Mouse (Mus musculus): ENCODE data around the gene Vsx1. TPM values are rescaled to one million over a fixed set of nuclear protein-coding genes. Genes with fewer than 3 reads are reported as not detected.

Gene Vsx1
- polyA plus RNA-seq, 1 experiment from 2014 or later = 0.04 TPM

- no peaks in the 10 kb centered on the region for H3K4me1 ChIP-seq
- no peak overlapping the region for H3K4me3 ChIP-seq
- H3K9me3 ChIP-seq = no peaks in the 10 kb centered on the region
- H3K27ac ChIP-seq (replicated peaks) = no peak overlapping the region
- DNase-seq (ENCODE audit: low spot score) = peak; percentile 85
- H3K36me3 ChIP-seq (replicated peaks) = no peaks in the 10 kb centered on the region
- under 1% methylated on average over 3 of the region's 3 CpGs for WGBS
- H3K27me3 ChIP-seq (replicated peaks; ENCODE audit: low read depth, poor library complexity, severe bottlenecking) = no peaks in the 10 kb centered on the region
Measured at GRCm38 (mm10) chr2:150678392-150678791, 10.8 kb downstream of the Vsx1 start.

- WGBS = 38% methylated on average over 1 of the region's 1 CpGs
- H3K9me3 ChIP-seq = no peaks in the 10 kb centered on the region
- H3K27ac ChIP-seq (replicated peaks) = no peak overlapping the region
- H3K27me3 ChIP-seq (replicated peaks; ENCODE audit: low read depth, poor library complexity, severe bottlenecking) = peaks cover 8% of the 10 kb centered on the region; the same call in 1 of the 2 replicates
- no peak overlapping the region for H3K4me3 ChIP-seq
- H3K36me3 ChIP-seq (replicated peaks) = no peaks in the 10 kb centered on the region
- H3K4me1 ChIP-seq = no peaks in the 10 kb centered on the region
- DNase-seq (ENCODE audit: low spot score) = no peak
Measured at GRCm38 (mm10) chr2:150675525-150675924, 13.6 kb downstream of the Vsx1 start.

- H3K27ac ChIP-seq (replicated peaks) = no peak overlapping the region
- WGBS = 6% methylated on average over 2 of the region's 2 CpGs
- H3K36me3 ChIP-seq (replicated peaks) = no peaks in the 10 kb centered on the region
- peak; percentile 70 for DNase-seq (ENCODE audit: low spot score)
- no peak overlapping the region for H3K4me3 ChIP-seq
- H3K27me3 ChIP-seq (replicated peaks; ENCODE audit: low read depth, poor library complexity, severe bottlenecking) = peaks cover 14% of the 10 kb centered on the region
- H3K4me1 ChIP-seq = no peaks in the 10 kb centered on the region
- no peaks in the 10 kb centered on the region for H3K9me3 ChIP-seq
Measured at GRCm38 (mm10) chr2:150674900-150675299, 14.3 kb downstream of the Vsx1 start.

GRCm38 (mm10) chr2:150673929-150674328 is 15.2 kb downstream of the Vsx1 start:
- H3K9me3 ChIP-seq = no peaks in the 10 kb centered on the region
- 88% methylated on average over 11 of the region's 11 CpGs for WGBS
- H3K36me3 ChIP-seq (replicated peaks) = no peaks in the 10 kb centered on the region
- no peak overlapping the region for H3K4me3 ChIP-seq
- DNase-seq (ENCODE audit: low spot score) = no peak
- H3K27me3 ChIP-seq (replicated peaks; ENCODE audit: low read depth, poor library complexity, severe bottlenecking) = peaks cover 24% of the 10 kb centered on the region
- H3K27ac ChIP-seq (replicated peaks) = no peak overlapping the region
- H3K4me1 ChIP-seq = no peaks in the 10 kb centered on the region

- H3K27ac ChIP-seq (replicated peaks) = no peak overlapping the region
- no peaks in the 10 kb centered on the region for H3K36me3 ChIP-seq (replicated peaks)
- no peaks in the 10 kb centered on the region for H3K9me3 ChIP-seq
- 85% methylated on average over 8 of the region's 8 CpGs for WGBS
- peaks cover 46% of the 10 kb centered on the region for H3K27me3 ChIP-seq (replicated peaks; ENCODE audit: low read depth, poor library complexity, severe bottlenecking)
- peaks cover 20% of the 10 kb centered on the region for H3K4me1 ChIP-seq
- H3K4me3 ChIP-seq = no peak overlapping the region
- no peak for DNase-seq (ENCODE audit: low spot score)
Measured at GRCm38 (mm10) chr2:150671609-150672290, 17.4 kb downstream of the Vsx1 start.

- Histone ChIP-seq H3K4me3 (no peak overlapping the region), H3K4me1 (peaks cover 22% of the 10 kb centered on the region), H3K27ac (replicated peaks) (no peak overlapping the region), H3K27me3 (replicated peaks; ENCODE audit: low read depth, poor library complexity, severe bottlenecking) (peaks cover 50% of the 10 kb centered on the region), H3K9me3 (no peaks in the 10 kb centered on the region), H3K36me3 (replicated peaks) (no peaks in the 10 kb centered on the region)
- no peak for DNase-seq (ENCODE audit: low spot score)
- WGBS = 89% methylated on average over 1 of the region's 1 CpGs
Measured at GRCm38 (mm10) chr2:150670926-150671325, 18.2 kb downstream of the Vsx1 start.

GRCm38 (mm10) chr2:150669454-150670045 is 19.6 kb downstream of the Vsx1 start:
- WGBS = 70% methylated on average over 2 of the region's 2 CpGs
- Histone ChIP-seq H3K4me3 (no peak overlapping the region), H3K9me3 (no peaks in the 10 kb centered on the region), H3K27ac (replicated peaks) (no peak overlapping the region), H3K27me3 (replicated peaks; ENCODE audit: low read depth, poor library complexity, severe bottlenecking) (peaks cover 61% of the 10 kb centered on the region), H3K4me1 (peaks cover 28% of the 10 kb centered on the region), H3K36me3 (replicated peaks) (no peaks in the 10 kb centered on the region)
- DNase-seq (ENCODE audit: low spot score) = no peak

GRCm38 (mm10) chr2:150668956-150669355 is 20.2 kb downstream of the Vsx1 start:
- Histone ChIP-seq H3K36me3 (replicated peaks) (no peaks in the 10 kb centered on the region), H3K4me3 (no peak overlapping the region)
- WGBS = 89% methylated on average over 5 of the region's 5 CpGs

GRCm38 (mm10) chr2:150667820-150668766 is 21.1 kb downstream of the Vsx1 start, which contains the start of gene Acss1:
Gene Acss1 (minus strand): TSS chr2:150668500.
- DNase-seq (ENCODE audit: low spot score) = peak; percentile 77
- Histone ChIP-seq H3K4me3 (peak within 1 kb of the TSS; percentile 78), H3K27ac (replicated peaks) (peak within 1 kb of the TSS; percentile 81), H3K9me3 (no peaks in the 10 kb centered on the region), H3K27me3 (replicated peaks; ENCODE audit: low read depth, poor library complexity, severe bottlenecking) (peaks cover 61% of the 10 kb centered on the region), H3K36me3 (replicated peaks) (no peaks in the 10 kb centered on the region), H3K4me1 (peaks cover 28% of the 10 kb centered on the region)
- 4% methylated on average over 61 of the region's 61 CpGs for WGBS

More at GRCm38 (mm10) chr2:150668956-150669355, 20.2 kb downstream of the Vsx1 start:
- DNase-seq (ENCODE audit: low spot score) = no peak
- no peaks in the 10 kb centered on the region for H3K9me3 ChIP-seq
- peaks cover 28% of the 10 kb centered on the region for H3K4me1 ChIP-seq
- no peak overlapping the region for H3K27ac ChIP-seq (replicated peaks)
- peaks cover 61% of the 10 kb centered on the region for H3K27me3 ChIP-seq (replicated peaks; ENCODE audit: low read depth, poor library complexity, severe bottlenecking)

- Histone ChIP-seq H3K4me1 (peaks cover 28% of the 10 kb centered on the region), H3K9me3 (no peaks in the 10 kb centered on the region), H3K27me3 (replicated peaks; ENCODE audit: low read depth, poor library complexity, severe bottlenecking) (peaks cover 61% of the 10 kb centered on the region), H3K4me3 (peak overlapping the region; percentile 78), H3K36me3 (replicated peaks) (no peaks in the 10 kb centered on the region), H3K27ac (replicated peaks) (peak overlapping the region; percentile 81)
- DNase-seq (ENCODE audit: low spot score) = peak; percentile 26
- 3% methylated on average over 17 of the region's 17 CpGs for WGBS
Measured at GRCm38 (mm10) chr2:150667065-150667819, 21.9 kb downstream of the Vsx1 start.

GRCm38 (mm10) chr2:150666723-150667064 is 22.5 kb downstream of the Vsx1 start:
- H3K27me3 ChIP-seq (replicated peaks; ENCODE audit: low read depth, poor library complexity, severe bottlenecking) = peaks cover 61% of the 10 kb centered on the region
- H3K36me3 ChIP-seq (replicated peaks) = no peaks in the 10 kb centered on the region
- H3K9me3 ChIP-seq = no peaks in the 10 kb centered on the region
- 0 out of 2 replicates have a peak overlapping the region, but pooled peaks have one; percentile 81 for H3K27ac ChIP-seq (replicated peaks)
- DNase-seq (ENCODE audit: low spot score) = no peak
- 48% methylated on average over 7 of the region's 7 CpGs for WGBS
- H3K4me1 ChIP-seq = peaks cover 28% of the 10 kb centered on the region
- peak overlapping the region; percentile 78 for H3K4me3 ChIP-seq

Measured in embryonic facial prominence, embryonic 10.5 days (tissue).